Mouse (Mus musculus): Measurements from ENCODE around the gene Ccdc194. TPM values are rescaled to one million over a fixed set of nuclear protein-coding genes. Genes with fewer than 3 reads are reported as not detected.
A peak's percentile ranks its signal among the peaks of the same experiment; 100 is the strongest.

Ccdc194 gene
- total and polyA plus RNA-seq, 3 experiments = 0.10 TPM; not detected in 2

DNA sequence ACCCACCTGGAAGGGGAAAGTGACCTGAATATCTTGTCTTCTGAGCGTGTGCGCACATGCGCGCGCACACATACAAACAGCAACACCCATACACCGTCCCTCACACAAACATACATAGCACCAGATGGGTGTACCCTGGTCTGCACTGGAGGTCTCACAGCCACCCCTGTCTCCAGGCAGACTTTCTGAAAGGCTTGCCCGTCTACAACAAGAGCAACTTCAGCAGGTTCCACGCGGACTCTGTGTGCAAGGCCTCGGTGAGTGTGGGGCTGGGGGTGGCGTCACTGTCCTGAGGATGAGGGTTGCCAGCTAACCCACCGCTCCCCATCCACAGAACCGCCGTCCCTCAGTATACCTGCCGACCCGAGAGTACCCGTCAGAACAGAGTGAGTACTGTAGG, 53.6 kb downstream of the Ccdc194 start:
- Histone ChIP-seq H3K79me2 (replicated peaks; ENCODE audit: control insufficient read depth, insufficient read depth, low read length) (peaks cover 3% of the 10 kb centered on the region; the same call in 1 of the 2 replicates), H3K27ac (no peak overlapping the region), H3K36me3 (ENCODE audit: control insufficient read depth, insufficient read depth, low read length) (no peaks in the 10 kb centered on the region), H3K4me3 (no peak overlapping the region), H3K4me1 (ENCODE audit: control insufficient read depth, insufficient read depth, low read length) (peaks cover 9% of the 10 kb centered on the region), H3K9ac (ENCODE audit: low read depth, low read length) (no peak overlapping the region), H3K27me3 (ENCODE audit: control insufficient read depth, insufficient read depth, low read length) (no peaks in the 10 kb centered on the region)
- no peak for TF ChIP-seq EP300 (IDR thresholded peaks at IDR 0.05; ENCODE audit: insufficient read depth, low read depth, low read length)
- no peak for TF ChIP-seq POLR2A (IDR thresholded peaks at IDR 0.05; ENCODE audit: insufficient read depth, low read depth, low read length)
- no peak for TF ChIP-seq CTCF (IDR thresholded peaks at IDR 0.05)
- 95% methylated on average over 17 of the region's 17 CpGs for WGBS
- intact Hi-C loops (cut with DNase I) = no loop called here
- no peak for DNase-seq

DNA sequence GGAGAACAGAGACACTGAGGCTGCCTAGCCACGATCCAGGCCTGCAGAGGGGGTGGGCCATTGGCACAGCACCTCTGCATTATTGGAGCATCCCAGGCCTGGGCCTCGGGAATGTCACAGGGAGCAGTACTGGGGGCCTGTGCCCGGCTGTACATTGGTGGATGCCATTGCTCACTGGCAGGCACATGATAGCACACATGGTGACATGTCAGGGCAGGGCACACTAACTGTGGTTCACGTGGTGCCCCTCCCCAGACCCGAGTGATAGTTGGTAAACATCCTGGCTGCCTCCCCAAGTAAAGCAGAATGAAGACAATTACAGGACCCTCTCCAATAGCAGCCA, 54.6 kb downstream of the Ccdc194 start:
- intact Hi-C loops (cut with DNase I) = no loop called here
- 70% methylated on average over 5 of the region's 5 CpGs for WGBS
- no peaks in the 10 kb centered on the region for H3K27me3 ChIP-seq (ENCODE audit: control insufficient read depth, insufficient read depth, low read length)
- peaks cover 9% of the 10 kb centered on the region for H3K4me1 ChIP-seq (ENCODE audit: control insufficient read depth, insufficient read depth, low read length)
- H3K4me3 ChIP-seq = no peak overlapping the region
- no peak for DNase-seq
- H3K79me2 ChIP-seq (replicated peaks; ENCODE audit: control insufficient read depth, insufficient read depth, low read length) = peaks cover 3% of the 10 kb centered on the region; the same call in 1 of the 2 replicates
- TF ChIP-seq EP300 (IDR thresholded peaks at IDR 0.05; ENCODE audit: insufficient read depth, low read depth, low read length) (no peak), POLR2A (IDR thresholded peaks at IDR 0.05; ENCODE audit: insufficient read depth, low read depth, low read length) (no peak), CTCF (IDR thresholded peaks at IDR 0.05) (no peak)
- no peak overlapping the region for H3K27ac ChIP-seq
- no peak overlapping the region for H3K9ac ChIP-seq (ENCODE audit: low read depth, low read length)
- no peaks in the 10 kb centered on the region for H3K36me3 ChIP-seq (ENCODE audit: control insufficient read depth, insufficient read depth, low read length)

DNA sequence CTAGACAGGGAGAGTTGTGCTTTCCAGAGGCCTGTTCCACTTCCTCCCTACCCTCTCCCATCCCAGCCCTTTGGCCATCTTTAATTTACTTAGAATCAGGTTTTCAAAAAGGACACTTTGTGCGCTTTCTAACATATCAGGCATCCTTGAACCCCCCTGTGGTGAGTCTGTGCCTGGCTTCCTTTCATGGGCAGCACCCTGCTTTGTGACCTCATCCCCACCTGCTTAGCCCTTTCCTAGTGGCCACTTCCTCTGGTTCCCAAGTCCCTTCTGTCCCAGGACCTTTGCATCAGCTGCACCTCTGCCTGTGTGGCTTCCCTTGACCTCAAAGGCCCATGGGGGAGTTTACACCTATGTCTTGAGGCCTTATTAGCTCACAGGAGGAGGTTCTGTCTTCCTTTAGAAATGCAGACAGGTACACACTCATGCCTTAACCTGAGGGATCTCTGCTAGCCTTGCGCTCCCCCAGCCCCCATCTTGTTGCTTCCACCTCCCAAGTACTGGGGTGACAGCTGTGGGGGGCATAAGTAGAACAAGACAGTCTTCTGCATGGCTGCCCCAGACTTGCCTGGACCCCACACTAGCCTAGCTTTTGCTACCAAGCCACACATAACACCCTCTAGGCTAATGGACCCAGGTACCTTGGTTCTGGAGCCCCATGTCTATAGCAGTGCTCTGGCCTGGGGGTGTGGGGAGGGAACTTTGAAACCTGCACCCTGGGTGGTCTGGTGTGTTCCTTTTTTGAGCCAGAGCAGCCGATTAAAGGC, 55.2 kb downstream of the Ccdc194 start:
- TF ChIP-seq EP300 (IDR thresholded peaks at IDR 0.05; ENCODE audit: insufficient read depth, low read depth, low read length) = no peak
- no peak for TF ChIP-seq CTCF (IDR thresholded peaks at IDR 0.05)
- TF ChIP-seq POLR2A (IDR thresholded peaks at IDR 0.05; ENCODE audit: insufficient read depth, low read depth, low read length) = no peak
- H3K79me2 ChIP-seq (replicated peaks; ENCODE audit: control insufficient read depth, insufficient read depth, low read length) = peaks cover 3% of the 10 kb centered on the region; the same call in 1 of the 2 replicates
- H3K27ac ChIP-seq = no peak overlapping the region
- intact Hi-C loops (cut with DNase I) = no loop called here
- peak overlapping the region; percentile 89; the same call in 1 of the 2 replicates for H3K9ac ChIP-seq (ENCODE audit: low read depth, low read length)
- WGBS = 85% methylated on average over 3 of the region's 3 CpGs
- H3K4me1 ChIP-seq (ENCODE audit: control insufficient read depth, insufficient read depth, low read length) = peaks cover 7% of the 10 kb centered on the region
- H3K27me3 ChIP-seq (ENCODE audit: control insufficient read depth, insufficient read depth, low read length) = no peaks in the 10 kb centered on the region
- no peaks in the 10 kb centered on the region for H3K36me3 ChIP-seq (ENCODE audit: control insufficient read depth, insufficient read depth, low read length)
- H3K4me3 ChIP-seq = peak overlapping the region; percentile 79; the same call in 1 of the 2 replicates
- DNase-seq = no peak

Other genes starting within 250 kb of the Ccdc194 start
- gene Use1, start 158.9 kb downstream of the Ccdc194 start, total RNA-seq (2021) = 100 to 1,000 TPM; 140 to 169 TPM
- gene Use1, start 158.9 kb downstream of the Ccdc194 start, polyA plus RNA-seq (2012; rRNA removed) = 112 and 120 TPM in 2 replicates
- gene Ocel1, start 154.4 kb downstream of the Ccdc194 start, total RNA-seq (2021) = 10 to 100 TPM; 12.4 to 15.2 TPM
- 8.0 and 9.1 TPM in 2 replicates for gene Ocel1, start 154.4 kb downstream of the Ccdc194 start, polyA plus RNA-seq (2012; rRNA removed)
- gene Nr2f6, start 143.8 kb downstream of the Ccdc194 start, total RNA-seq (2021) = 10 to 100 TPM; 47.6 to 56.7 TPM
- 53.9 and 63.2 TPM in 2 replicates for gene Nr2f6, start 143.8 kb downstream of the Ccdc194 start, polyA plus RNA-seq (2012; rRNA removed)
- 10 to 100 TPM; 22.9 to 23.9 TPM for gene Ushbp1, start 129.9 kb downstream of the Ccdc194 start, total RNA-seq (2021)
- 71.7 and 72.2 TPM in 2 replicates for gene Ushbp1, start 129.9 kb downstream of the Ccdc194 start, polyA plus RNA-seq (2012; rRNA removed)
- 10 to 100 TPM; 62.8 to 70.2 TPM for gene Babam1, start 128.8 kb downstream of the Ccdc194 start, total RNA-seq (2021)
- 88.7 and 91.3 TPM in 2 replicates for gene Babam1, start 128.8 kb downstream of the Ccdc194 start, polyA plus RNA-seq (2012; rRNA removed)
- gene Ankle1, start 119.7 kb downstream of the Ccdc194 start, total RNA-seq (2021) = not detected
- gene Ankle1, start 119.7 kb downstream of the Ccdc194 start, polyA plus RNA-seq (2012; rRNA removed) = 0.15 and 0.31 TPM in 2 replicates
- gene Abhd8, start 62.1 kb downstream of the Ccdc194 start, total RNA-seq (2021) = 10 to 100 TPM; 25.8 to 26.5 TPM
- 30.4 and 38.3 TPM in 2 replicates for gene Abhd8, start 62.1 kb downstream of the Ccdc194 start, polyA plus RNA-seq (2012; rRNA removed)
- gene Mrpl34, start 60.8 kb downstream of the Ccdc194 start, total RNA-seq (2021) = 100 to 1,000 TPM; 120 to 128 TPM
- gene Mrpl34, start 60.8 kb downstream of the Ccdc194 start, polyA plus RNA-seq (2012; rRNA removed) = 81.7 and 153 TPM in 2 replicates
- gene Dda1, start 56.5 kb downstream of the Ccdc194 start, total RNA-seq (2021) = 10 to 100 TPM; 30.4 to 31.8 TPM
- 51.8 and 51.9 TPM in 2 replicates for gene Dda1, start 56.5 kb downstream of the Ccdc194 start, polyA plus RNA-seq (2012; rRNA removed)
- 10 to 100 TPM; 15.6 to 16.3 TPM for gene Ano8, start 39.7 kb downstream of the Ccdc194 start, total RNA-seq (2021)
- 15.3 and 18.4 TPM in 2 replicates for gene Ano8, start 39.7 kb downstream of the Ccdc194 start, polyA plus RNA-seq (2012; rRNA removed)
- gene Gtpbp3, start 37.6 kb downstream of the Ccdc194 start, total RNA-seq (2021) = 10 to 100 TPM; 16.6 to 20.5 TPM
- gene Gtpbp3, start 37.6 kb downstream of the Ccdc194 start, polyA plus RNA-seq (2012; rRNA removed) = 18.4 and 19.8 TPM in 2 replicates
- gene Plvap, start 14.0 kb downstream of the Ccdc194 start, total RNA-seq (2021) = 10 to 100 TPM; 22.1 to 28.3 TPM
- 37.2 and 42.9 TPM in 2 replicates for gene Plvap, start 14.0 kb downstream of the Ccdc194 start, polyA plus RNA-seq (2012; rRNA removed)
- gene Bst2, start 11.7 kb upstream of the Ccdc194 start, total RNA-seq (2021) = 10 to 100 TPM; 17.4 to 18.1 TPM
- gene Bst2, start 11.7 kb upstream of the Ccdc194 start, polyA plus RNA-seq (2012; rRNA removed) = 69.8 and 85.9 TPM in 2 replicates
- gene Mvb12a, start 17.2 kb upstream of the Ccdc194 start, total RNA-seq (2021) = 10 to 100 TPM; 27.0 to 29.7 TPM
- 51.6 and 53.7 TPM in 2 replicates for gene Mvb12a, start 17.2 kb upstream of the Ccdc194 start, polyA plus RNA-seq (2012; rRNA removed)
- gene Tmem221, start 33.2 kb upstream of the Ccdc194 start, total RNA-seq (2021) = under 1 TPM in 1 of 2 experiments, not detected in 1; 0.16 TPM
- gene Tmem221, start 33.2 kb upstream of the Ccdc194 start, polyA plus RNA-seq (2012; rRNA removed) = 0.29 and 0.51 TPM in 2 replicates
- under 1 TPM; 0.14 to 0.18 TPM for gene Nxnl1, start 40.9 kb upstream of the Ccdc194 start, total RNA-seq (2021)
- gene Nxnl1, start 40.9 kb upstream of the Ccdc194 start, polyA plus RNA-seq (2012; rRNA removed) = 0.12 TPM in 1 of 2 replicates, not detected in the other
- gene Slc27a1, start 43.2 kb upstream of the Ccdc194 start, total RNA-seq (2021) = 100 to 1,000 TPM; 159 to 191 TPM
- gene Slc27a1, start 43.2 kb upstream of the Ccdc194 start, polyA plus RNA-seq (2012; rRNA removed) = 227 and 281 TPM in 2 replicates
- 10 to 100 TPM; 58.6 to 66.3 TPM for gene Pgls, start 66.5 kb upstream of the Ccdc194 start, total RNA-seq (2021)
- gene Pgls, start 66.5 kb upstream of the Ccdc194 start, polyA plus RNA-seq (2012; rRNA removed) = 53.2 and 80.4 TPM in 2 replicates
- gene Fam129c, start 71.9 kb upstream of the Ccdc194 start, total RNA-seq (2021) = under 1 TPM; 0.78 to 0.82 TPM
- 1.7 and 2.4 TPM in 2 replicates for gene Fam129c, start 71.9 kb upstream of the Ccdc194 start, polyA plus RNA-seq (2012; rRNA removed)
- 10 to 100 TPM; 39.3 to 39.6 TPM for gene Colgalt1, start 85.3 kb upstream of the Ccdc194 start, total RNA-seq (2021)
- 55.8 and 76.6 TPM in 2 replicates for gene Colgalt1, start 85.3 kb upstream of the Ccdc194 start, polyA plus RNA-seq (2012; rRNA removed)
- gene Unc13a, start 146.0 kb upstream of the Ccdc194 start, total RNA-seq (2021) = under 1 TPM; 0.61 to 0.86 TPM
- gene Unc13a, start 146.0 kb upstream of the Ccdc194 start, polyA plus RNA-seq (2012; rRNA removed) = 1.4 and 1.8 TPM in 2 replicates
- gene Jak3, start 150.6 kb upstream of the Ccdc194 start, total RNA-seq (2021) = 1 to 10 TPM; 8.1 to 8.6 TPM
- 23.3 and 24.0 TPM in 2 replicates for gene Jak3, start 150.6 kb upstream of the Ccdc194 start, polyA plus RNA-seq (2012; rRNA removed)
- 1 to 10 TPM; 4.0 to 4.1 TPM for gene Insl3, start 163.5 kb upstream of the Ccdc194 start, total RNA-seq (2021)
- gene Insl3, start 163.5 kb upstream of the Ccdc194 start, polyA plus RNA-seq (2012; rRNA removed) = 16.3 and 19.3 TPM in 2 replicates
- gene B3gnt3, start 176.1 kb upstream of the Ccdc194 start, total RNA-seq (2021) = 1 to 10 TPM; 6.1 to 6.4 TPM
- gene B3gnt3, start 176.1 kb upstream of the Ccdc194 start, polyA plus RNA-seq (2012; rRNA removed) = 5.4 and 8.6 TPM in 2 replicates
- under 1 TPM; 0.23 to 0.64 TPM for gene Fcho1, start 200.0 kb upstream of the Ccdc194 start, total RNA-seq (2021)
- gene Fcho1, start 200.0 kb upstream of the Ccdc194 start, polyA plus RNA-seq (2012; rRNA removed) = 2.7 and 4.5 TPM in 2 replicates

All from heart, adult 2 months (tissue).